Mouse (Mus musculus) G1E (cell line): ENCODE data around the gene Slc16a9.

Experiments used
- CTCF ChIP-seq: IDR thresholded peaks from 2 replicates; pipeline ENCODE4 v1.5.1; 2012; ENCODE audit warnings: low read depth, low read length, inconsistent platforms, mixed read lengths
- GATA1 ChIP-seq: IDR thresholded peaks from 2 replicates; pipeline ENCODE4 v1.6.1; 2012; ENCODE audit warnings: borderline replicate concordance, low read length, inconsistent platforms, mixed read lengths
- POLR2AphosphoS5 ChIP-seq: IDR thresholded peaks from 2 replicates; pipeline ENCODE4 v1.6.1; 2012; ENCODE audit warnings: low read depth, low read length, inconsistent platforms; ENCODE audit not compliant: insufficient replicate concordance
- TAL1 ChIP-seq: conservative IDR thresholded peaks from 2 replicates; pipeline ENCODE4 v1.6.1; 2012; ENCODE audit warnings: low read depth, low read length, inconsistent platforms, mixed read lengths

GRCm38 (mm10) chr10:70204505-70205399, 40.1 kb upstream of the Slc16a9 start, which contains the start of gene Mrln:
- TF ChIP-seq CTCF (no peak), GATA1 (no peak), POLR2AphosphoS5 (no peak), TAL1 (no peak)
